Mouse (Mus musculus) lung, adult 2 months (tissue): ENCODE data around the gene Ints11. TPM values are rescaled to one million over a fixed set of nuclear protein-coding genes. Genes with fewer than 3 reads are reported as not detected.

ENCODE experiments used
- DNase-seq: peaks from one replicate; pipeline ENCODE4 v3.0.0; 2022
- H3K4me1 ChIP-seq: fragments of 200-500 bp; 2 replicates; pipeline ENCODE4 v1.6.1; 2011; ENCODE audit warnings: low read length; ENCODE audit not compliant: control insufficient read depth, insufficient read depth
- H3K4me3 ChIP-seq: fragments of 200-500 bp; replicated peaks from 2 replicates; pipeline ENCODE3; 2011; ENCODE audit warnings: low read depth, mild to moderate bottlenecking, control low read depth, low read length; ENCODE audit errors: extremely low read depth
- CTCF ChIP-seq: fragments of 200-500 bp; IDR thresholded peaks from 2 replicates; pipeline ENCODE4 v1.5.1; 2011; ENCODE audit warnings: mild to moderate bottlenecking, low read length, control low read depth; ENCODE audit not compliant: insufficient read depth
- POLR2A ChIP-seq: fragments of 200-500 bp; IDR thresholded peaks from 2 replicates; pipeline ENCODE4 v1.6.1; 2011; ENCODE audit warnings: low read depth, mild to moderate bottlenecking, control low read depth, low read length, borderline replicate concordance; ENCODE audit errors: extremely low read depth
- WGBS: fragments of 180-500 bp; shearing (Covaris S2); methylation state at CpG from one replicate; pipeline ENCODE4 v1.1.7; 2018; 5-methylcytosine and 5-hydroxymethylcytosine counted together
- polyA plus RNA-seq: library from polyadenylated mRNA; depleted of rRNA; stranded (reverse); fragments of >200 nt; gene quantifications from 2 replicates; pipeline ENCODE4 v1.2.3, GENCODE M21; 2012

Ints11 gene
- polyA plus RNA-seq, 1 experiment = 26.7 TPM

- DNase-seq = no peak
- H3K4me3 ChIP-seq = no peak overlapping the region
- H3K4me1 ChIP-seq = peaks cover 27% of the 10 kb centered on the region
- no peak for TF ChIP-seq POLR2A
- TF ChIP-seq CTCF = no peak
- 98% methylated on average over 12 of the region's 12 CpGs for WGBS
Observed at GRCm38 (mm10) chr4:155896461-155896860, 27.1 kb downstream of the Ints11 start.

- peaks cover 25% of the 10 kb centered on the region for H3K4me1 ChIP-seq
- H3K4me3 ChIP-seq = no peak overlapping the region
- TF ChIP-seq POLR2A = no peak
- TF ChIP-seq CTCF = no peak
- 94% methylated on average over 2 of the region's 2 CpGs for WGBS
- DNase-seq = no peak
Observed at GRCm38 (mm10) chr4:155898318-155898717, 29.0 kb downstream of the Ints11 start.

- no peak overlapping the region for H3K4me3 ChIP-seq
- TF ChIP-seq CTCF = no peak
- TF ChIP-seq POLR2A = no peak
- peaks cover 19% of the 10 kb centered on the region for H3K4me1 ChIP-seq
- no peak for DNase-seq
- WGBS = 84% methylated on average over 7 of the region's 7 CpGs
Observed at GRCm38 (mm10) chr4:155899355-155899754, 30.0 kb downstream of the Ints11 start.

- no peak overlapping the region for H3K4me3 ChIP-seq
- 0 out of 2 replicates have a peak, but pooled peaks cover 6% of the 10 kb centered on the region for H3K4me1 ChIP-seq
- no peak for TF ChIP-seq POLR2A
- no peak for TF ChIP-seq CTCF
- no peak for DNase-seq
- 27% methylated on average over 3 of the region's 3 CpGs for WGBS
Observed at GRCm38 (mm10) chr4:155901205-155901604, 31.9 kb downstream of the Ints11 start.

- H3K4me3 ChIP-seq = no peak overlapping the region
Observed at GRCm38 (mm10) chr4:155903246-155903645, 33.9 kb downstream of the Ints11 start.

GRCm38 (mm10) chr4:155904318-155905102 is 35.2 kb downstream of the Ints11 start:
- H3K4me1 ChIP-seq = 0 out of 2 replicates have a peak, but pooled peaks cover 6% of the 10 kb centered on the region
- no peak overlapping the region for H3K4me3 ChIP-seq
- DNase-seq = peak; percentile 3
- WGBS = 93% methylated on average over 13 of the region's 13 CpGs
- no peak for TF ChIP-seq CTCF
- TF ChIP-seq POLR2A = no peak

More at GRCm38 (mm10) chr4:155903246-155903645, 33.9 kb downstream of the Ints11 start:
- WGBS = 94% methylated on average over 13 of the region's 13 CpGs
- no peak for TF ChIP-seq CTCF
- no peak for TF ChIP-seq POLR2A
- DNase-seq = peak; percentile 1
- H3K4me1 ChIP-seq = 0 out of 2 replicates have a peak, but pooled peaks cover 6% of the 10 kb centered on the region

- no peak for TF ChIP-seq CTCF
- TF ChIP-seq POLR2A = no peak
- WGBS = 91% methylated on average over 13 of the region's 13 CpGs
- DNase-seq = peak; percentile 2
- Histone ChIP-seq H3K4me3 (no peak overlapping the region), H3K4me1 (0 out of 2 replicates have a peak, but pooled peaks cover 6% of the 10 kb centered on the region)
Observed at GRCm38 (mm10) chr4:155905634-155906033, 36.3 kb downstream of the Ints11 start.

GRCm38 (mm10) chr4:155906125-155906524 is 36.8 kb downstream of the Ints11 start:
- Histone ChIP-seq H3K4me1 (0 out of 2 replicates have a peak, but pooled peaks cover 3% of the 10 kb centered on the region), H3K4me3 (no peak overlapping the region)
- TF ChIP-seq CTCF = no peak
- TF ChIP-seq POLR2A = no peak
- peak; percentile 2 for DNase-seq
- WGBS = 81% methylated on average over 9 of the region's 9 CpGs

GRCm38 (mm10) chr4:155907003-155907402 is 37.7 kb downstream of the Ints11 start:
- WGBS = 63% methylated on average over 11 of the region's 11 CpGs
- H3K4me3 ChIP-seq = no peak overlapping the region
- no peaks in the 10 kb centered on the region for H3K4me1 ChIP-seq
- no peak for DNase-seq
- TF ChIP-seq POLR2A (no peak), CTCF (no peak)

- no peak overlapping the region for H3K4me3 ChIP-seq
- no peaks in the 10 kb centered on the region for H3K4me1 ChIP-seq
- TF ChIP-seq POLR2A (no peak), CTCF (no peak)
- WGBS = 66% methylated on average over 7 of the region's 7 CpGs
- DNase-seq = peak; percentile 1
Observed at GRCm38 (mm10) chr4:155908281-155908680, 38.9 kb downstream of the Ints11 start.
